Mouse (Mus musculus): ENCODE measurements at regions not wholly inside any gene's neighbourhood (a gene's known extent, or its start where the extent isn't known, plus 50 kb on each side); places are given as distances from the start of the nearest gene placed in this dataset.

- TF ChIP-seq CTCF (IDR thresholded peaks at IDR 0.05) = no peak
- no peak for TF ChIP-seq EP300 (IDR thresholded peaks at IDR 0.05)
These were observed 102.3 kb downstream of the Pja2 start for GRCm38 (mm10) chr17:64229225-64229976.
